Mouse (Mus musculus) B cell, adult 2 months (primary cell): ENCODE data around the gene Selp.
A peak's percentile ranks its signal among the peaks of the same experiment; 100 is the strongest.

ENCODE experiments used
- DNase-seq, 2 experiments: peaks; one replicate each; pipeline ENCODE4 v3.0.0; 2022

Selp gene

DNA sequence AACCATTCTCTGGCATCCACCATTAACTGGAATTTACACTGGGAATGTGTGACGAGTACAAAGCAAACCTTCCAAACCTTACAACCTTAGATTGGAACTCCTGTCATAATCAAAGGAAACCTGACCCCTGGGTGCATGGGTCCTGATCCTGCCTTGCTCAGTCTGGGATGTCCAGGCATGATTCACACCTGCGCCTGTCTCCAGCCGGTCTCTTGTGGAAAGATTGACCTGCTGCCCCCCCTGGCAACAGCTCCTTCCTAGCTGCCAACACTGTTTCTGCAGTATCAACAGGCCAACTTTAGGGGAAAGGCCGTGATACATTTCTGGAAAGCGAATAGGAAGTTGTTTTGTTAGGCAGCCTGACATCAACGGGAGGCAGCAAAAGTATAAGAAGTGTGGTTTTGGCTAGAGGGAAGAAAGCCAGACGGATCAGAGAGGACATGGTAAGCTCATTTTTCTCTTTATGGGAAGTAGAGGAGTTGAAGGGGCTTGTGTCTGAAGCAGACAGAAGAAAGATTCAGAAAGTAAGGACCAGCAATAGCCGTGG is at the start of gene Selp:
TSS of gene Selp (plus strand) at position 318 of the 547 bp plus-strand sequence.
- no peak for DNase-seq

DNA sequence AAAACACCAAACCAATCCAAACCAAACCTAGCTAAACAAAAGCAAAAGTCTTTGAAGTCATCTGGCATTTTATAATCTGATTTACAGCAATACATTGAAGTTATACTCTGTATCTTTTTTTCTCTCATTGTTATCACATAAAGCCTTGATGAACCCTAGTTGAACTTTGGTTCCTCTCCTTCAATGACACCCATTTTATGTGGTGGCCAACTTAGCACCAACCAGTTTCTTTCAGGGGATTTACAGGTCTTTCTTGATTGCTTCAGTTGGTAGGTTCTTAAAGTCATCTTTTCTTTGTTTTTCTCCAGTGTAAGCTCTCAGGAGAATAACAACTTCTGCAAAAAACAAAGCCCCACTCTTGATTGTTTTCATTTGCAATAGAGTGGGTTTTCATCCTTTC is 45.8 kb upstream of the Selp start:
- no peak for DNase-seq

DNA sequence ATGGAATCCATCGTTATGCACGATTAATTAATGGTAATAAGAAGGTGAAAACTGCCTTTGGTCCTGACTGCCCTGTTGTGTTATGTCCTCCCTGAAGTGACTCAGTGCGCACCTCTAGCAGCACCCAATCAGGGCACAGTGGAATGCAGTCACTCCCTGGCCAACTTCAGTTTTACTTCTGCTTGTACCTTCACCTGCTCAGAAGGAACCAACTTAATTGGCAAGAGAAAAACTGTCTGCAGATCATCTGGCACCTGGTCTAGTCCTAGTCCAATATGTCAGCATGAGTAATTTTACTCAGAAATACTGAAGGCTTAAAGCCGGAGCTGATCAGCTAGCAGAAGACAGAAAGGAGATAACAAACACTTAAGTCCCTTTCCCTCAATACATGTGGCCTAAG is 44.6 kb upstream of the Selp start:
- DNase-seq: peak; percentile 60 to 63

DNA sequence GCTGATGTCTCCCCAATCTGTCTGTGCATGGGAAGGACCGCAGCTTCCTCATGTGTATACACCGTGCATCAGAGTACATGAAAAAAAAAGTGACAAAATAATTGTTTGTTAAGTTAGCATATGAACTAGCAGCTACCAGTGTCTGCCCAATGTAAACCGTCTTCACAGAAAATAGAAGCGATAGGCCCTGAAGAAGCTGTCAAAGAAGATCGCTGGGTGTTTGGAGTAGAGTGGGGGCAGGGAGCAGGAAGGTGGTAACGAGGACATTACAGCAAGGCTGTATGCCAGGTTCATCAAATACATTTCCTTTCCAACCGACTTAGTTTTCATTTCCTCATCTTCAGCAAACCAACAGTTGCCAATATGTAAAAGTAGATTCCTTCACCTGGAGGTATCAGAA is 44.0 kb upstream of the Selp start:
- DNase-seq: peak; percentile 67 to 68

DNA sequence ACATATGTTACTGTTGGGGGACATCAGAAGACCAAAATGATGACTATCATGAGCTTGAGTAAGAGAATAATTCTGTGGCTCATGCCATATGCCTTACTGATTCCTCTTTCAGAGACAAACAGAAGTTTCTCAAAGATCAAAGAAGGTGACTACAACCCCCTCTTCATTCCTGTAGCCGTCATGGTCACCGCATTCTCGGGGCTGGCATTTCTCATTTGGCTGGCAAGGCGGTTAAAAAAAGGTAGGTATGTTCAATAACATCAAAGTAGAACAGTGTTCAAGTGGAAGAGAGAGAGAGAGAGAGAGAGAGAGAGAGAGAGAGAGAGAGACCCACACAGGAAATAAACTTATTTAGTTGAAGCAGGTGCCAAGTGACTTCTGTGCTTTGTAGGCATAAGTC is 43.1 kb upstream of the Selp start:
- no peak for DNase-seq

DNA sequence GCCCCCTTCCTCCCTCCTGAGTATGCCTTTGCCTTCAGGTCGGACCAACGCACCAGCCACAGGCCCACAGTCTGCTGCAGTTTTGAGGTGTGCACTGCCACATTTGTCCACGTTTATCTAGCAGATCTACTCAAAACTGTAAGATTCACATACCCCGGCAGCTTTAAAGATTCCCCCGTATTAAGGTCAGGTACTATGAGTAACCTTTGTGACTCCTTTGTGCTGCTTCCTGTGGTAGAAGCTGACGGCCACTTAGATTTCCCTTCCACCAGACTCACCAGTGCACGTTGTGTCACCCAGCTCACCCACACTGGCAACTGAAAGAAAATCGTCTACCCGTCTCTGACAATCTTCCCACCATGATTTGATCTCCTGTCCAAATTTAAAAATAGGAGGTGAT is 42.0 kb upstream of the Selp start:
- no peak for DNase-seq

DNA sequence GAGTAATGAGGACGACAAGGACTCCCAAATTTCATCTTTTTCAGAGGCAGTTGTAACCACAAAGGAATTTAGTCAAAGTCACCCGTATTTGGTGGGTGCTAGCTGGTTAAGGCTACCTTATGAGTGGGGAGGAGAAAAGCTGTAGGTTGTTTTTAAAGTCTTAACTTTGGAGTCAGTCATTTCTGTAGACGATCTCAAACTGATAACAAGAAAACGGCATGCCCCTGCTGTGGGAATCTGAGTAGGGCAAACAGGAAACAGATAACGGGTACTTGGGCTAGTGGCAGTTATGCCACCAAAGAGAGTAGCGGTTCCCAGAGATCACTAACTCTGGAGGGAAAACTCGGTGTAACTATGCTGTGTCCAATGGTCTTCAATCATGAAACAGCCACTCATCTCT is 41.3 kb upstream of the Selp start:
- DNase-seq: no peak

DNA sequence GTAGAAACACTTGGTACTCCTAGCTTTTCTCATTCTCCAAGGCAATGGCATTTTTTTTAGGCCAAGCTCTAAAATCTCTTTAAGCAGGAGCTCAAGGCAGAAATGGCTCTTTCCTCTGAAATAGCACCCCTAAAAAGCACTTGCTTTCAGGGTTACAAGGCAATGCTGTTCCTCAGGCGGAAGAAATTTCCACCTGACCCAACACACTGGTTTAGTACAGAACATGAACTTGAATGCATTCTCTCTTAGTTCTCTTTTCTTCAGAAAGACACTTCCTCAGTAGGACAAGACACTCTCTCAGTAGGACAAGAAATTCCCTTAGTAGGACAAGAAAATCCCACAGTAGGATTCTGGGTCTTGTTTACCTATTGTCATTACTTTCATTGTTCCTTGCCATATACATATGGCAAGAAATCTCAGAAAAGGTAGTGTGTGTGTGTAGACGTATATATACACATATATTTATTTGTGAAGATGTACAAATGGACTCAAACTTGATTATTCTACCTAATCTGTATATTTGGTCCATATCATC is 40.4 kb upstream of the Selp start:
- DNase-seq: no peak

DNA sequence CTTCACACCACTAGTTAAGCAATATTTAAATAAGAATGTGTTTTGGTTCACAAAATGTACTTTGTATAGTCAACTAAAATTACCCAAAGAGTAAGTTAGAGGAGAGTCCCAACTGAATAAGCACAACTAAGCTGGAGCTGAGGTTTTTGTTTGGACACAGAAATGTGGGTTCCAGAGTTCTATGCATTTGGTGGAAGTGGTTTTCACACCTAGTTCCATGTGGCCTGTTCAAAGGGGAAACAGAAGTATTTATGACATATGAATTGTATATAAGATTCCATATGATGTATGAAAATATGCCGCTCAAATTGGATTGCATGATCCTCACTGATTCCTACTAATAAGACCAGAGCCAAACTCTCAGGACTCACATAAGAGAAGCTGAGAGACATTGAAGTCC is 39.6 kb upstream of the Selp start:
- no peak for DNase-seq

DNA sequence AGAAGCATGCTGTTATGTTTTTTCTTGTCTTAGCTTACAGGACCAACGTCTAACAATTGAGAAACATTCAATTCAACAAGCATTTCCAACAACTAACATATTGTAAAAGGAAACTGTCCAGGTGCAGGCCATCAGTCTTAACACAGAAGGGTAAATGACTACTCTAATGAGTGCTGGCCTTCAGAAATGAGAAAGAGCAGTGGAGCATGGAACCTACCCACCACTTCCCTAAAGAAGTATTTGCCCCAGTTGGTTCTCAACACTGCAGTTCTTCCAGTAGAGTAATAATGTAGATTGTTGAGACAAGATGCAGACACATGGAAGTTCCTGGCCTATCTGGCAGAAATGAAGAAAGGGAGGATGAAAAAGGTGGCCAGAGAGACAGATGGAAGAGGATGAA is 38.6 kb upstream of the Selp start:
- DNase-seq: peak; percentile 63 to 71

DNA sequence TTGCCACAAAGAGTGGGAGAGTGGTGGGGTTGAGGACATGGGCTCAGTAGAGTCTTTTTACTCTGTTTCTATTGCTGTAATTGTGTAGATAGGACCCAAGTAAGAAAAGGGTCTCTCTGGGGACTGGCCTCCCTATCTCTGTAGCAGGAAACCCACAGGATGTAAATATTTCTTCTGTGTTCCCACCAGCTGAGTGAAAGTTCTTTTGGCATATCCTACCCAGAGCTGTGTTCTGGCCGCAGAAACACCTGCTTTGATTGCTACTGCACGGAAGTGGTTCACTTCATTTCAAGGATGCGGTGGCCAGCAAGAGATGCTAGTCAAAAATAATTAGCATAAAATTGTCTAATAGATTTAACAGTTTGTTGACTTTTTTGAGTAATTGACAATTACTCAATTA is 38.0 kb upstream of the Selp start:
- peak; percentile 53 to 55 for DNase-seq

DNA sequence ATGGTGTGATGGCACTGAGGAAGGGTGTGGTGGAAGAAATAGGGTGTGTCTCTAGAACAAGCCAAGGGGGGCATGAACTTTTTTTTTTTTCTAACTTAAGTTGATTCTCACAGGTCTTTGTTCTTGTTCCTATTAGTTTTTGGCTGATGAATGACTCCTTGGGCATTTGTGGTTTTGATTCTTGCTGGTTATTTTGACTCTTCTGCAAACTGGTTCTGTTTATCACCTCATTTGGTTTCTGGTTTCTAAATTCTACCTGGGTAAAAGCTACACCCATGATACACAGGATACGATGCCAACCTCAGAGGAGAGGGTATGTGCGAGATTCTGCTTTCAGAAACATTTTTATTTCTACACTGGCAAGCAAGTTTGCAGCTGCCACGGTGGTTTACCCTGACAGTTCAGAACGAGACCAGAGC is 36.7 kb upstream of the Selp start:
- DNase-seq: peak; percentile 64 to 65

DNA sequence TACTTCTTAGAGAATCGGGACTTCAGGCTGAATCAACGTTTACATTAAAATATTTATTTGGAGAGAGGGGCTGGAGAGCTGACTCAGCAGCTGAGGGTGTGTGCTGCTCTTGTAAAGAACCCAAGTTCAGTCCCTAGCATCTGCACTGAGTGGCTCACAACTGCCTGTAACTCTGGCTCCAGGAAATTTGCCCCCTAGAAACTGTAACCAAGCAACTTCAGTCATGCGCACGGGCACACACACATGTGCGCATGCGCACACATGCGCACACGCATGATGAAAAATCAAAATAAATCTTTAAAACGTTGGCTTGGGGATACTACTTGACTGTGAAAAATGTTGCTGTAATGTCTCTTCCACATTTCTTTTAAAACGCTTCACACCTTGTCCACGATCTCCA is 36.0 kb upstream of the Selp start:
- no peak for DNase-seq

DNA sequence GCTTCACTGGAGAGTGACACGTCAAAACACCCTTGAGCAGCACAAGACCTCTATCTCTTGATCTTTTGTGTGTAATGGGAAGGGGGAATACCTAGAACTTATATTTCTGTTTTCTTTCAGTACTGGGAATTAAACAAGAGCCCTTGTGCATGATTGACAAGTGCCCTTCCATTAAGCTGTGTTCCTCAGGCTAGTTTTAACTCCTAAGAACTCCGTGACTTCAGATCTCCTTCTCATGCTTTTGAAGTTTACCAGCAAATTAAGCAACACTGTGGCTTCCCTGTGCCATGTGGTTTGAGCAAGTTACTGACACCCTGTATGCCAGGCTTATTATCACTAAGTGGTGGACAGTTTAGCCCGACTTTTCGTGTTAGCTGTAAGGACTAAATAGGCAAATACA is 32.0 kb upstream of the Selp start:
- no peak for DNase-seq

DNA sequence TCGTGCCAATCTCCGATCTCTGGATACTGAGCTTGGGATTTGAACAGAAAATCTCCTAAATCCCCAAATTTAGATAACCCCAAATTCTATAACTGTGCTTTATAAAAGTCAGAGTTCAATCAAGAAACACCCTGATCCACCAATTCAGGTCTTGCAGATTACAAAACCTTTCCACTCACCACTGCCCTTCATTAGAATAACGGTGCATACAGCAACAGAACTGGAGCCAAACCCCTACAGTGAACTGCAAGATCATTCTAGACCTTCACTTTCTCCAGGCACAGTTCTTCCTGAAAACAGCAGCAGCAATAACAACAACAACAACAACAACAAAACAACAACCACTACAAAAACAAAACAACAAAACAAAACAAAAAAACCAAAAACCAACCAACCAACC is 28.3 kb upstream of the Selp start:
- no peak for DNase-seq

DNA sequence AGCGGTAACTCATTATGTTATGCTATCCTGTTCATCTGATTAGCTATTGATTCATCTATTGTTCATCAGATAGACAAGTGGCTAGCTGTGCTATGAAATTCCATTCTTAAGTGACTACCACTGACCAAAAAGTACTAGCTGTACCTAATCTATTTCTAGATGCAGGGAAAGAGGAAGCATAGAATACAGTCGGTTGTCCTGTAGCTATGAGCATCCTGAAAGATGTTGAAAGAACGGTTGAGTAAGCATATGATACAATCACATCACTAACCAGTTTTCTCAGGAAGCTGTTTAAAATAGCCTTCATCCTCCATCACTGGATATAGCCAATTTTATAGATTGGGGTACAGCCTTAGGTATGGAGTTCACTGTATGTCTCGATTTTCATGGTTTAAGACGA is 27.2 kb upstream of the Selp start:
- no peak for DNase-seq

DNA sequence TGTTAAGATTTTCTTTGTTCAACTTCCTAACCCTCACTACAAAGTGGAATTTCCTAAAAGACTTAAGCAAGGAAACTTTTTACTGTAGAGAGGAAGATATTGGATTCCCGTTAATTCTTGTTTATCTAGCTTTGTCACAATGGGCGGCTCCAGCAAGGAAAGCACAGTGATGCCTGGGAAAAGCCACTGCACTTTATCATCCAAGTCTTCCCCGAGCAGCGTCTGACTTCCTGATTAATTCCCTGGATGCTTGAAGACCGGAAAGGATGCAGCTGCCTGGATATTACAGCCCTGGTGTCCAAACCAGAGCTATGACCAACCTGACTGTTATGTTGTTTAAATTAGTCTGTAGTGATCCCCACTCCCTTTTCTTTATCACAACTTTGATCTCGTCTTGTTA is 18.3 kb upstream of the Selp start:
- DNase-seq: no peak

DNA sequence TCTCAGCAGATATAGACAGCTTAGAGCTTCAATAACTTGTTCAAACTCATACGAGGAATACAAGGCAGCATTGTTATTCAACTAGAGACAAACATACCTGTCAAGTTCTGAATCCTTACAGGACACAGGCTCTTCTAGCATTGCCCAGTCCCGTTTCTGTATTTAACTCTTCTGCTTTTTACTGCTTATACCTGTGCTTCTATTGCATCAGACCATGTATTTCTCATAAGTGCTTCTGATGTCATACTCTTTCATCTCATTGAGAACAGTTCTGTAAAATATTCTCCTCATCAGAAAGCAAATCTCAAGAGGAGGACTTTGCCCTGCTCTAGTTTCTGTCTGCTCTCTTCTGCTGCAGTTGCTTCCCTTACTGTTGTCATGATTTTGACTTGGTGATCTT is 17.2 kb upstream of the Selp start:
- no peak for DNase-seq

DNA sequence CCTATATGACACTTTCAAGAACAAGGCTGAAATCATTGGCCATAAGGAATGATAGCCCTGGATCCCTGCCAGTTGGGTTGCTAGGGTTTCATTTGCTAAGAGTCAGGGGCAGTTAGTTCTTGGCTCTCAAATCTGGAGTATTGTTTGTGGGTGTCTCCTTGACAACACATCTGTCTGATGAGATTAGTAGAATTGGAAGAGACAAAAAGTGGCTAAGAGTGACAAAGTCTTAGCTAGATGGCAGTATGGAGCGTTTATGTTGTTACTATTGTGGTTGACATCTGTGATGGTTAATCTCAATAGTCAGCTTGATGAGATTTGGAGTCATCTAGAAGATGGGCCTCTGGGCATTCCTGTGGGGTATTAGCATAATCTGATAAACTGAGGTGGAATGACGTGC is 16.7 kb upstream of the Selp start:
- no peak for DNase-seq

DNA sequence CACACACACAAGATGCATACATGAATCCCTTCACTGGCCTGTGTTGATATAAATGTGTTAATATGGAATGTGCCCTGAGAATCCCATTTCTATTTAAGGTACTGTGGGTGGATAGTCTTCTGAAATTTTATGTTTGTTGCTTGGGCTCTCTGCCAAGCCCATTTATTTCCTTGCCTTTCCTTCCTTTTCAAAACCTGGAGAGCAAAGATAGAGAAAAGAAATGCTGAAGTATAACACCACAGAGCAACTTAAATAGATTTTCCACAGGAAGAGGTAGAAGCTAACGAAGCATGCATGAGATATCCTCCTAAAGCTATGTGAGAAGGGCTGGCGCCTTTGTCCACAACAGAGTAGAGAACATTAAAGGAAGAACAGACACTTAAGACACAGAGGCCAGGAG is 5.3 kb upstream of the Selp start:
- DNase-seq: no peak

DNA sequence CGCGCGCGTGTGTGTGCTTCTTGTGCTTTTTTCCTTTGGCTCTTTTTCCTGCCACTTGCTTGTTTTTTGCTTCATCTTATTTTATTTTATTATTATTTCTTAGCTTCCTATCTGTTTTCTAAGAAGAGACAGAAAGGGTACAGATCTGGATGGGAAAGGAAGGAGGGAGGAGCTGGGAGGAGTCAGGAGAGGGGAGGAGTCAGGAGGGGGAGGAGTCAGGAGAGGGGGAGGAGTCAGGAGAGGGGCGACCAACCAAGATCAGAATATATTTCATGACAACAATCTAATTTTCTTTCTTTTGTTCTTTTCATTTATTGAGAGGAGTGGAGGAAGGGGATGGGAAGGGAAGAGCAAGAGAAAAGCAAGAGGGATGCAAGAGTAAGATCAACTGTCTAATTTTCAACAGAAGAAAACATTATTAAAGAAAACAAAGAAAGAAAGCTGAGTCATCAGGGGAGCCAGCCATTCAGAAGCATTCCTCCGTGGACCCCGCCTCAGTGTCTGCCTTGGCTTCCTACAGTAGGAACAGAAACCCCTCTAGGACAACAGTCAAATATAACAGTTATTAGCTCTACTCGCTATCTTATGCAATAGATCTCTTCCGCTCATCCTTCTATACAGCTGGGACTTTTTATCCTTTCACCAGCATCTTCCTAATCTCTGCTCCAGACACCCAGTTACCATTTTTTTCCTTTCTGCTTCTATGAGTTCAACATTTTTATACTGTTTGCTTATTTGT is 4.3 kb upstream of the Selp start:
- DNase-seq: no peak

DNA sequence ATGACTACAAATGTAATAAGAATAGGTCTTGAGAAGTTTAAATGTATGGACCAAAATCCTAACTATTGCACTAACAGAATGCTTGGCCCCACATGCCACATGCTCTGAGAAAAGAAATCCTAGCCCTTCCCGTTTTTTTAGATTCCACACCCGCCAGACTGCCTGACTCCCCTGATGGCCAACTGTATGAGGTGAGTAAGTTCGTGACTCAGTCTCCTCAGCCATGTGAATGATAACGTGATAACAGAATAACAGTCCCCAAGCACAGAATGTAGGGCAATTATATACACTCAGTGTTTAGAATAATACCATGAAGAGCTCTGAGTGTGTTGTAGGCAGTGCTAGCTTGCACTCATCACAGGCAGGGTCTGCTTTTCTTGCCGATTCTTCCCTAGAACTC is 784 bp upstream of the Selp start:
- no peak for DNase-seq

DNA sequence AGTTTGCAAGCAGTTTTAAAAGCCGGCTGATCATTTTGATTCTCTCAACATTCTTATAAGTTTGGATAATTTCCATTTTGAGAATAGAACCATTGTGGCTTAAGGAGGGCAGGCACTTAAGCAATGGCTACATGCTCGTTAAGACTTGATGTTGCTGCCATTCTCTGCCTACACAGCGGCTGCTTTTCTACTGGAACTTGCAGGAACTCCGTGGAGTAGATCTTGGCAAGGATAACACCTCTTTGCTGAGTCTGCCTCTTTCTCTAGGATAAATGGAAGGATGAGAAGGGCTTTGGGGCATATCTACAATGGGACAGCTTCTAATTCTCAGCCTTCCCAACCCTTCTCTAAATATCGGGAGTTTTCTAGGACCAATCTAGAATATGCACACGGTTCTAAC is 583 bp downstream of the Selp start:
- no peak for DNase-seq

DNA sequence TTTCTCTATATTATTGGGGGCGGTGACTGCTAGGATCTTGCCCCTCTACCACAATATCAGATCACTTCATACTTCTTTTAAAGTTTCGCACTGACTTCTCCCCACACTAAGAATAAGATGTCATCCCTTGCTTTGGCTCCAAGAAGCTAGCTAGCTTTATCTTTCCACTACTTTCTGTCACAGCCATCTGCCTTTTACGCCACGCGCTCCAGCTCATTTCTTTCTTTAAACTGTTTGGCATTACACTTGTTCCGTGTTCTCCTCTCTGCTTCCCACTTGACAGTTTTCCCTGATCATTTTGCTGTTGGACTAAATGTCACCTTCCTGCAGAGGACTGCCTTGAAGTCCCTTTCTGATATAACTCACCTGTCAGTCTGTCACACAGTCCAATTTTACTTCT is 2.8 kb downstream of the Selp start:
- DNase-seq: no peak
